Mouse (Mus musculus): ENCODE results near the gene Ackr2.

- TF ChIP-seq EP300 (IDR thresholded peaks at IDR 0.05; ENCODE audit: low read depth) (no peak), CTCF (IDR thresholded peaks at IDR 0.05; ENCODE audit: low read depth) (no peak)
Observed at GRCm38 (mm10) chr9:121890441-121890941, 7.7 kb upstream of the Ackr2 start.

All from liver, embryonic 14.5 days (tissue).